Mouse (Mus musculus) hindbrain, embryonic 10.5 days (tissue): ENCODE data around the gene Slc4a10. TPM values are rescaled to one million over a fixed set of nuclear protein-coding genes. Genes with fewer than 3 reads are reported as not detected.

Experiments
- DNase-seq: peaks from one replicate; pipeline ENCODE4 v3.0.0-alpha.2; 2017; ENCODE audit warnings: low spot score
- H3K27ac ChIP-seq: fragments of 300-500 bp; sonication (generic); 2 replicates; pipeline ENCODE4 v1.5.1; 2016; ENCODE audit warnings: mild to moderate bottlenecking, moderate library complexity
- H3K27me3 ChIP-seq: fragments of 300-500 bp; sonication (generic); 2 replicates; pipeline ENCODE4 v1.6.1; 2016; ENCODE audit warnings: mild to moderate bottlenecking; ENCODE audit not compliant: poor library complexity, insufficient read depth, severe bottlenecking
- H3K36me3 ChIP-seq: fragments of 300-500 bp; sonication (generic); 2 replicates; pipeline ENCODE4 v1.6.1; 2016; ENCODE audit warnings: mild to moderate bottlenecking, moderate library complexity
- H3K4me1 ChIP-seq: fragments of 300-500 bp; sonication (generic); replicated peaks from 2 replicates; pipeline ENCODE4 v1.6.1; 2016; ENCODE audit warnings: mild to moderate bottlenecking
- H3K4me3 ChIP-seq: fragments of 300-500 bp; sonication (generic); 2 replicates; pipeline ENCODE4 v1.5.1; 2016; ENCODE audit warnings: mild to moderate bottlenecking, moderate library complexity
- H3K9me3 ChIP-seq: fragments of 300-500 bp; sonication (generic); 2 replicates; pipeline ENCODE4 v1.6.1; 2016; ENCODE audit warnings: mild to moderate bottlenecking, moderate library complexity
- WGBS: fragments of 180-500 bp; shearing (Covaris S2); methylation state at CpG from one replicate; pipeline ENCODE4 v1.1.7; 2016; 5-methylcytosine and 5-hydroxymethylcytosine counted together
- polyA plus RNA-seq: library from polyadenylated mRNA; unstranded; fragments of >200 nt; fragmentation: Nextera tagmentation; extraction: Ambion mirVana; gene quantifications from 2 replicates; pipeline ENCODE4 v1.2.1, GENCODE M21; 2016

Gene Slc4a10
- polyA plus RNA-seq, 1 experiment from 2014 or later, result 1.1 TPM

GRCm38 (mm10) chr2:62134911-62135310 lies 88.6 kb downstream of the Slc4a10 start:
- Histone ChIP-seq H3K36me3 (no peaks in the 10 kb centered on the region), H3K27me3 (no peaks in the 10 kb centered on the region), H3K9me3 (no peaks in the 10 kb centered on the region), H3K27ac (no peak overlapping the region), H3K4me3 (no peak overlapping the region), H3K4me1 (no peaks in the 10 kb centered on the region)
- WGBS, result 62% methylated on average over 8 of the region's 8 CpGs
- no peak for DNase-seq

- Histone ChIP-seq H3K4me3 (no peak overlapping the region), H3K9me3 (no peaks in the 10 kb centered on the region), H3K27ac (no peak overlapping the region), H3K36me3 (no peaks in the 10 kb centered on the region), H3K4me1 (no peaks in the 10 kb centered on the region), H3K27me3 (no peaks in the 10 kb centered on the region)
- WGBS, result 71% methylated on average over 3 of the region's 3 CpGs
- DNase-seq, result no peak
Observed at GRCm38 (mm10) chr2:62147636-62148035, 101.4 kb downstream of the Slc4a10 start.

- H3K9me3 ChIP-seq, result no peaks in the 10 kb centered on the region
- no peak overlapping the region for H3K27ac ChIP-seq
- no peaks in the 10 kb centered on the region for H3K4me1 ChIP-seq
- no peaks in the 10 kb centered on the region for H3K36me3 ChIP-seq
- H3K4me3 ChIP-seq, result no peak overlapping the region
- no peaks in the 10 kb centered on the region for H3K27me3 ChIP-seq
- DNase-seq, result no peak
Observed at GRCm38 (mm10) chr2:62149421-62149820, 103.2 kb downstream of the Slc4a10 start.

GRCm38 (mm10) chr2:62150830-62151229 lies 104.6 kb downstream of the Slc4a10 start:
- no peaks in the 10 kb centered on the region for H3K27me3 ChIP-seq
- H3K36me3 ChIP-seq, result no peaks in the 10 kb centered on the region
- H3K27ac ChIP-seq, result no peak overlapping the region
- no peaks in the 10 kb centered on the region for H3K9me3 ChIP-seq
- WGBS, result 85% methylated on average over 1 of the region's 1 CpGs
- H3K4me1 ChIP-seq, result no peaks in the 10 kb centered on the region
- no peak overlapping the region for H3K4me3 ChIP-seq
- no peak for DNase-seq

GRCm38 (mm10) chr2:62210109-62210508 lies 163.8 kb downstream of the Slc4a10 start:
- Histone ChIP-seq H3K9me3 (no peaks in the 10 kb centered on the region), H3K27ac (no peak overlapping the region), H3K4me1 (no peaks in the 10 kb centered on the region), H3K36me3 (no peaks in the 10 kb centered on the region), H3K27me3 (no peaks in the 10 kb centered on the region), H3K4me3 (no peak overlapping the region)
- no peak for DNase-seq

GRCm38 (mm10) chr2:62211106-62211505 lies 164.8 kb downstream of the Slc4a10 start:
- Histone ChIP-seq H3K9me3 (no peaks in the 10 kb centered on the region), H3K4me3 (no peak overlapping the region), H3K27ac (no peak overlapping the region), H3K27me3 (no peaks in the 10 kb centered on the region), H3K4me1 (no peaks in the 10 kb centered on the region), H3K36me3 (no peaks in the 10 kb centered on the region)
- DNase-seq, result no peak
- WGBS, result 87% methylated on average over 5 of the region's 5 CpGs

GRCm38 (mm10) chr2:62227563-62227962 lies 181.3 kb downstream of the Slc4a10 start:
- Histone ChIP-seq H3K4me3 (no peak overlapping the region), H3K27me3 (no peaks in the 10 kb centered on the region), H3K4me1 (no peaks in the 10 kb centered on the region), H3K36me3 (no peaks in the 10 kb centered on the region), H3K9me3 (no peaks in the 10 kb centered on the region), H3K27ac (no peak overlapping the region)
- no peak for DNase-seq

GRCm38 (mm10) chr2:62231271-62231670 lies 185.0 kb downstream of the Slc4a10 start:
- H3K36me3 ChIP-seq, result no peaks in the 10 kb centered on the region
- DNase-seq, result no peak
- no peak overlapping the region for H3K27ac ChIP-seq
- WGBS, result 91% methylated on average over 2 of the region's 2 CpGs
- H3K4me1 ChIP-seq, result no peaks in the 10 kb centered on the region
- no peak overlapping the region for H3K4me3 ChIP-seq
- H3K27me3 ChIP-seq, result no peaks in the 10 kb centered on the region
- H3K9me3 ChIP-seq, result no peaks in the 10 kb centered on the region

- Histone ChIP-seq H3K27me3 (no peaks in the 10 kb centered on the region), H3K36me3 (no peaks in the 10 kb centered on the region), H3K4me3 (no peak overlapping the region), H3K27ac (no peak overlapping the region), H3K4me1 (no peaks in the 10 kb centered on the region), H3K9me3 (no peaks in the 10 kb centered on the region)
- WGBS, result 42% methylated on average over 4 of the region's 4 CpGs
- peak; percentile 7 for DNase-seq
Observed at GRCm38 (mm10) chr2:62244167-62244566, 197.9 kb downstream of the Slc4a10 start.

GRCm38 (mm10) chr2:62268467-62268866 lies 222.2 kb downstream of the Slc4a10 start:
- no peak for DNase-seq
- Histone ChIP-seq H3K27ac (no peak overlapping the region), H3K4me3 (no peak overlapping the region), H3K27me3 (no peaks in the 10 kb centered on the region), H3K4me1 (no peaks in the 10 kb centered on the region), H3K36me3 (no peaks in the 10 kb centered on the region), H3K9me3 (no peaks in the 10 kb centered on the region)
- 96% methylated on average over 9 of the region's 9 CpGs for WGBS

- no peak for DNase-seq
- Histone ChIP-seq H3K9me3 (no peaks in the 10 kb centered on the region), H3K36me3 (no peaks in the 10 kb centered on the region), H3K4me3 (no peak overlapping the region), H3K4me1 (no peaks in the 10 kb centered on the region), H3K27me3 (no peaks in the 10 kb centered on the region), H3K27ac (no peak overlapping the region)
- WGBS, result 66% methylated on average over 4 of the region's 4 CpGs
Observed at GRCm38 (mm10) chr2:62271840-62272239, 225.6 kb downstream of the Slc4a10 start.

GRCm38 (mm10) chr2:62278779-62279178 lies 232.5 kb downstream of the Slc4a10 start:
- Histone ChIP-seq H3K9me3 (no peaks in the 10 kb centered on the region), H3K4me3 (no peak overlapping the region), H3K27ac (no peak overlapping the region), H3K4me1 (no peaks in the 10 kb centered on the region), H3K27me3 (no peaks in the 10 kb centered on the region), H3K36me3 (no peaks in the 10 kb centered on the region)
- DNase-seq, result no peak
- WGBS, result 80% methylated on average over 3 of the region's 3 CpGs

- Histone ChIP-seq H3K27me3 (no peaks in the 10 kb centered on the region), H3K4me1 (no peaks in the 10 kb centered on the region), H3K4me3 (no peak overlapping the region), H3K36me3 (no peaks in the 10 kb centered on the region), H3K9me3 (no peaks in the 10 kb centered on the region), H3K27ac (no peak overlapping the region)
- no peak for DNase-seq
- 89% methylated on average over 7 of the region's 7 CpGs for WGBS
Observed at GRCm38 (mm10) chr2:62279777-62280176, 233.5 kb downstream of the Slc4a10 start.

GRCm38 (mm10) chr2:62285026-62285425 lies 238.8 kb downstream of the Slc4a10 start:
- Histone ChIP-seq H3K27me3 (no peaks in the 10 kb centered on the region), H3K9me3 (no peaks in the 10 kb centered on the region), H3K4me3 (no peak overlapping the region), H3K27ac (no peak overlapping the region), H3K4me1 (no peaks in the 10 kb centered on the region), H3K36me3 (no peaks in the 10 kb centered on the region)
- 87% methylated on average over 2 of the region's 2 CpGs for WGBS
- DNase-seq, result no peak
